Mouse (Mus musculus) limb, embryonic 12.5 days (tissue): Measurements from ENCODE around the gene Gng12. TPM values are rescaled to one million over a fixed set of nuclear protein-coding genes. Genes with fewer than 3 reads are reported as not detected.
A peak's percentile ranks its signal among the peaks of the same experiment; 100 is the strongest.
"Not testable (repeated sequence)": the region's sequence is repeated elsewhere in the genome, so short reads cannot be mapped to it uniquely, and the experiment has no call there.

Experiments
- ATAC-seq: fragments of 200-750 bp; cut with Nextera tagmentation; 2 replicates; pipeline ENCODE4 v1.8.0; 2017; ENCODE audit warnings: low read depth, moderate TSS enrichment; ENCODE audit not compliant: insufficient number of reproducible peaks, insufficient read depth, low FRiP score, low TSS enrichment
- H3K27ac ChIP-seq: fragments of 300-500 bp; sonication (generic); 2 replicates; pipeline ENCODE4 v1.5.1; 2016; ENCODE audit warnings: mild to moderate bottlenecking, moderate library complexity
- H3K27me3 ChIP-seq: fragments of 300-500 bp; sonication (generic); 2 replicates; pipeline ENCODE4 v1.6.1; 2016; ENCODE audit warnings: mild to moderate bottlenecking, moderate library complexity
- H3K36me3 ChIP-seq: fragments of 300-500 bp; sonication (generic); 2 replicates; pipeline ENCODE4 v1.6.1; 2016; ENCODE audit warnings: mild to moderate bottlenecking, moderate library complexity
- H3K4me1 ChIP-seq: fragments of 300-500 bp; sonication (generic); replicated peaks from 2 replicates; pipeline ENCODE4 v1.6.1; 2016
- H3K4me2 ChIP-seq: fragments of 300-500 bp; sonication (generic); 2 replicates; pipeline ENCODE4 v1.6.1; 2016; ENCODE audit warnings: mild to moderate bottlenecking, moderate library complexity
- H3K4me3 ChIP-seq: fragments of 300-500 bp; sonication (generic); replicated peaks from 2 replicates; pipeline ENCODE4 v1.5.1; 2016; ENCODE audit warnings: mild to moderate bottlenecking
- H3K9ac ChIP-seq: fragments of 300-500 bp; sonication (generic); replicated peaks from 2 replicates; pipeline ENCODE4 v1.6.1; 2016; ENCODE audit warnings: mild to moderate bottlenecking, moderate library complexity
- H3K9me3 ChIP-seq: fragments of 300-500 bp; sonication (generic); 2 replicates; pipeline ENCODE4 v1.6.1; 2016; ENCODE audit warnings: mild to moderate bottlenecking, moderate library complexity
- WGBS: fragments of 180-500 bp; shearing (Covaris S2); methylation state at CpG from one replicate; pipeline ENCODE4 v1.1.7; 2016; 5-methylcytosine and 5-hydroxymethylcytosine counted together
- polyA plus RNA-seq: library from polyadenylated mRNA; unstranded; fragments of >200 nt; fragmentation: Nextera tagmentation; extraction: Ambion mirVana; gene quantifications from 2 replicates; pipeline ENCODE4 v1.2.1, GENCODE M21; 2016

Gene Gng12
- polyA plus RNA-seq, 1 experiment from 2014 or later = 56.9 TPM

DNA sequence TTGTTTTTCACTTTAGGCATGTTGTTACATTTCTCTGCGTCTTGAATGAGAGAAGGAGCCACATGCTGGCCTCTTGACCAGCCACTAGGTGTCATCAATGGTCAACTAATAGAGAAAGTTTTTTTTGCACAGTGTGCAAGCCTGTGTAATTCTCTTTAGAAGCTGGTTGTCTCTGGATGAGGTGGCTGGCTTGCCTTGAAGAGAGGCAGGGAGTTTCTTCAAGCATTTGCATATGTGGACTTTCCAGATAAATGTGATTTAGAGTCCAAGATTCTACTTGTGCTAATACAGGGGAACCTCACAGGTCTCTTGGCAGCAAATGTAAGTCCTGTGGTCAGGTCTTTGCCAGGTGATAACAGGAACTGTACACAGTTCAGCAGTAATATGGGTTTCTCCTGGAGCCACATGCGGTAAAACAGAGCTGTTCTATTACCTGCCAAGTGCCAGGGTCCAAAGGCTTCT is 66.4 kb downstream of the Gng12 start:
- H3K9ac ChIP-seq = no peak overlapping the region
- no peak for ATAC-seq
- no peaks in the 10 kb centered on the region for H3K27me3 ChIP-seq
- no peak overlapping the region for H3K4me2 ChIP-seq
- no peak overlapping the region for H3K27ac ChIP-seq
- no peaks in the 10 kb centered on the region for H3K36me3 ChIP-seq
- no peaks in the 10 kb centered on the region for H3K9me3 ChIP-seq
- 38% methylated on average over 2 of the region's 2 CpGs for WGBS
- H3K4me3 ChIP-seq = no peak overlapping the region
- peaks cover 4% of the 10 kb centered on the region; the same call in 1 of the 2 replicates for H3K4me1 ChIP-seq

- no peaks in the 10 kb centered on the region for H3K27me3 ChIP-seq
- no peak overlapping the region for H3K4me3 ChIP-seq
- ATAC-seq = no peak
- H3K27ac ChIP-seq = no peak overlapping the region
- H3K4me2 ChIP-seq = no peak overlapping the region
- no peak overlapping the region for H3K9ac ChIP-seq
- no peaks in the 10 kb centered on the region for H3K36me3 ChIP-seq
- peaks cover 4% of the 10 kb centered on the region; the same call in 1 of the 2 replicates for H3K4me1 ChIP-seq
- WGBS = 94% methylated on average over 1 of the region's 1 CpGs
- H3K9me3 ChIP-seq = no peaks in the 10 kb centered on the region
These were observed 66.9 kb downstream of the Gng12 start for GRCm38 (mm10) chr6:66963068-66963467.

DNA sequence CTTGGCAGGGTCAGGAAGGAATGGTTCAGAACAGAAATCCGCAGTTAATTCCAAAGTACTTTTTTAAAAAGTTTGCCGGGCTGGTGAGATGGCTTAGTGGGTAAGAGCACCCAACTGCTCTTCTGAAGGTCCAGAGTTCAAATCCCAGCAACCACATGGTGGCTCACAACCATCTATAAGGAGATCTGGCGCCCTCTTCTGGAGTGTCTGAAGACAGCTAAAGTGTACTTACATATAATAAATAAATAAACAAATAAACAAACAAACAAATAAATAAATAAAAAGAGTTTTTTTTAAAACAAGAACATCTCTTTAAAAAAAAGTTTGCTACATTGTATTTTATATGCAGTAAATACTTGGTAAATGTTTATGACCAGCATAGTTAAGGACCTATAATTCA is 67.5 kb downstream of the Gng12 start:
- H3K4me2 ChIP-seq, H3K36me3 ChIP-seq, H3K27ac ChIP-seq, H3K9me3 ChIP-seq, ATAC-seq, H3K27me3 ChIP-seq, H3K4me3 ChIP-seq, H3K9ac ChIP-seq, H3K4me1 ChIP-seq: not testable (repeated sequence)
- 83% methylated on average over 3 of the region's 3 CpGs for WGBS

DNA sequence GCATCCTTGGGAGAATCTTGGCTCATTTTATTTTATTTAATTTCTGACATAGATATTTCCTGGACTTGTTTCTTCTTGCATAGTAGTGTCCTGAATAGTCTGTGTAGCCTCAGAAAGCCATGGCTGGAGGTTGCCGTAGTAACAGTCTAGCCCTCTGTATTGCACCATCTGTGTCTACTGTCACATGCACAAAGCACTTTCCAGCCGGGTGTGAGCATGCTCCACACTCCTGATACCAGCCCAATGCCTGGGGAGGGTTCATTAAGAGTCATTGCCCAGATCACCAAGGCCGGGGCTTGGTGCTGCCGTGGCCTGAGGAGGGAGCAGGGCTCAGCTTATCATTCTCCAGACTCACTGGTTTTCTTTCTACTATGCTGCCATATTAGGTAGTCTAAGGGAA is 68.0 kb downstream of the Gng12 start:
- Histone ChIP-seq H3K9ac (no peak overlapping the region), H3K4me3 (no peak overlapping the region), H3K4me2 (no peak overlapping the region), H3K27me3 (no peaks in the 10 kb centered on the region), H3K27ac (no peak overlapping the region), H3K9me3 (no peaks in the 10 kb centered on the region), H3K4me1 (peaks cover 4% of the 10 kb centered on the region), H3K36me3 (no peaks in the 10 kb centered on the region)
- WGBS = 70% methylated on average over 4 of the region's 4 CpGs
- no peak for ATAC-seq

DNA sequence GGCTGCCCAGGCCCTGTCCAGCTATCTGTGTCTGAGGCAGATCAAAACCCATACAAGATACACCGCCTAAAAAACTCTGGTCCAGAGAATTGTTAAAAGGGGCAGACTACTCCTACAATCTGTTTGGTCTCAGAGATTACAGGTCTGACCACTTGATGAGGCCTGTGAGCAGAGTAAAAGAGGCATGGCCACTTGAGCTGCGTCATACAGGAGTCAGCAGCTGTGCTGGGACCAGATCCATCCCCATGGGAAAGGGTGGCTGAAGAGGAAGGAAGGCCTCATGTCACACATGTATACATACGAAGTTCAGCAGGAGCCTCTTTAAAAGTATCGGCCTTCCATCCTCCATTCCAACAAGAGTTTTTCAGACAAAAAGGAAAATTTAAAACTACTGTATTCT is 69.0 kb downstream of the Gng12 start:
- Histone ChIP-seq H3K36me3 (no peaks in the 10 kb centered on the region), H3K27me3 (no peaks in the 10 kb centered on the region), H3K4me1 (peaks cover 4% of the 10 kb centered on the region), H3K4me2 (no peak overlapping the region), H3K4me3 (no peak overlapping the region), H3K27ac (no peak overlapping the region), H3K9me3 (no peaks in the 10 kb centered on the region), H3K9ac (no peak overlapping the region)
- 84% methylated on average over 4 of the region's 4 CpGs for WGBS
- ATAC-seq = no peak

GRCm38 (mm10) chr6:66967788-66968187 is 71.6 kb downstream of the Gng12 start:
- H3K9ac ChIP-seq = no peak overlapping the region
- no peak overlapping the region for H3K27ac ChIP-seq
- H3K4me3 ChIP-seq = no peak overlapping the region
- H3K9me3 ChIP-seq = no peaks in the 10 kb centered on the region
- WGBS = 44% methylated on average over 2 of the region's 2 CpGs
- H3K27me3 ChIP-seq = no peaks in the 10 kb centered on the region
- H3K36me3 ChIP-seq = no peaks in the 10 kb centered on the region
- H3K4me2 ChIP-seq = no peak overlapping the region
- H3K4me1 ChIP-seq = peaks cover 20% of the 10 kb centered on the region
- no peak for ATAC-seq

GRCm38 (mm10) chr6:66969446-66969845 is 73.2 kb downstream of the Gng12 start:
- no peaks in the 10 kb centered on the region for H3K9me3 ChIP-seq
- peaks cover 35% of the 10 kb centered on the region for H3K4me1 ChIP-seq
- H3K27me3 ChIP-seq = no peaks in the 10 kb centered on the region
- H3K4me3 ChIP-seq = no peak overlapping the region
- H3K36me3 ChIP-seq = no peaks in the 10 kb centered on the region
- no peak overlapping the region for H3K27ac ChIP-seq
- no peak overlapping the region for H3K4me2 ChIP-seq
- H3K9ac ChIP-seq = no peak overlapping the region
- no peak for ATAC-seq
- WGBS = 42% methylated on average over 3 of the region's 3 CpGs

DNA sequence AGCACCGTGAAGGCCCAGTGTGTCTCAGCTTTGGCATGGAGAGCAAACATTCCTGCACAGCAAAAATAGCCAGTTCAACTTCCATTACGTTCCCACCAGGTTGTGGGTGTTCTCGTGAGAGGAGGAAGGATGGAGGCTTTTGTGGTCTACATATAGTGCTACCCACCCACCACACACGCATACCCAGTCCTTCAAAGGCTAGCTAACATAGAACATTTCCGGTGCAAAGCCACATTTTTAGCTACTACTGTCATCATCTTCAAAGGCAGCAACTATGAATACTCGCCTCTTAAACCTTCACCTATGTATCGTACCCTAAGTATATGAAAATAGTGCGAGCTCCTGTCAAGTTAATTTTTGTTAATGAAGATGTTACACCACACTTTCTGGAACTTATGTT is 76.1 kb downstream of the Gng12 start:
- Histone ChIP-seq H3K27ac (no peak overlapping the region), H3K4me2 (no peak overlapping the region), H3K36me3 (no peaks in the 10 kb centered on the region), H3K27me3 (no peaks in the 10 kb centered on the region), H3K4me3 (no peak overlapping the region), H3K9me3 (no peaks in the 10 kb centered on the region), H3K4me1 (peaks cover 31% of the 10 kb centered on the region), H3K9ac (no peak overlapping the region)
- WGBS = 84% methylated on average over 8 of the region's 8 CpGs
- no peak for ATAC-seq

- peak; percentile 64; the same call in 1 of the 2 replicates for ATAC-seq
These were observed 77.0 kb downstream of the Gng12 start for GRCm38 (mm10) chr6:66973180-66973579.

GRCm38 (mm10) chr6:66975522-66975921 is 79.3 kb downstream of the Gng12 start:
- Histone ChIP-seq H3K36me3 (no peaks in the 10 kb centered on the region), H3K27me3 (no peaks in the 10 kb centered on the region), H3K4me3 (no peak overlapping the region), H3K4me1 (peaks cover 31% of the 10 kb centered on the region), H3K9ac (no peak overlapping the region), H3K4me2 (no peak overlapping the region), H3K27ac (no peak overlapping the region), H3K9me3 (no peaks in the 10 kb centered on the region)
- ATAC-seq = no peak
- WGBS = 87% methylated on average over 4 of the region's 4 CpGs

More at GRCm38 (mm10) chr6:66973180-66973579, 77.0 kb downstream of the Gng12 start:
- Histone ChIP-seq H3K36me3 (no peaks in the 10 kb centered on the region), H3K4me2 (no peak overlapping the region), H3K9ac (no peak overlapping the region), H3K27me3 (no peaks in the 10 kb centered on the region), H3K4me1 (peaks cover 31% of the 10 kb centered on the region), H3K9me3 (no peaks in the 10 kb centered on the region), H3K27ac (no peak overlapping the region), H3K4me3 (no peak overlapping the region)
- 20% methylated on average over 3 of the region's 3 CpGs for WGBS

GRCm38 (mm10) chr6:66979197-66979596 is 83.0 kb downstream of the Gng12 start:
- H3K4me3 ChIP-seq = no peak overlapping the region
- ATAC-seq = no peak
- H3K36me3 ChIP-seq = no peaks in the 10 kb centered on the region
- WGBS = 95% methylated on average over 1 of the region's 1 CpGs
- H3K9me3 ChIP-seq = no peaks in the 10 kb centered on the region
- H3K4me1 ChIP-seq = peaks cover 2% of the 10 kb centered on the region; the same call in 1 of the 2 replicates
- no peak overlapping the region for H3K9ac ChIP-seq
- no peaks in the 10 kb centered on the region for H3K27me3 ChIP-seq
- no peak overlapping the region for H3K4me2 ChIP-seq
- no peak overlapping the region for H3K27ac ChIP-seq

GRCm38 (mm10) chr6:66980040-66980439 is 83.8 kb downstream of the Gng12 start:
- Histone ChIP-seq H3K4me1 (peaks cover 2% of the 10 kb centered on the region; the same call in 1 of the 2 replicates), H3K36me3 (no peaks in the 10 kb centered on the region), H3K4me2 (no peak overlapping the region), H3K9me3 (no peaks in the 10 kb centered on the region), H3K27me3 (no peaks in the 10 kb centered on the region), H3K27ac (no peak overlapping the region), H3K9ac (no peak overlapping the region), H3K4me3 (no peak overlapping the region)
- 82% methylated on average over 4 of the region's 4 CpGs for WGBS
- no peak for ATAC-seq
